Mouse (Mus musculus): Measurements from ENCODE around the gene Celf2. TPM values are rescaled to one million over a fixed set of nuclear protein-coding genes. Genes with fewer than 3 reads are reported as not detected.

Gene Celf2
- total RNA-seq, 4 experiments from 2014 or later: 60.0 to 64.8 (median 63.1) TPM

DNA sequence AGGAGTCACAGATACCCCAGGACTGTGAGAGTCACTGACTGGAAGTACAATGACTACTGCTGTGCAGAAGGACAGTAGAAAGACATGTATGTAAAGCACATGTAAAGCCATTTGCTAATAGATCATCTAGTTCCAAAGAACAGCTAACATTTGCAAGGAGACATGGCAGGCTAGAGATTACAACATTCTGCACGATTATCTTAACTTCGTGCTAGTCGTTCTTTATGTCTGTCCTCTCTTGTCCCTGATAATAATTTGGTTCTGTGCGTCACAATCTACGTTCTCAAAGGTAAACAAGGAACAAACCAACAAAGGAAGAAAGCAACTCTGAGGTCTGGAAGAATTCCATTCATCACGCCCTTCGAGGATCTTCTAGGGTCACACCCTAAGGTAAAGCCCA is 805.0 kb downstream of the Celf2 start:
- DNase-seq (ENCODE audit: low spot score): no peak

DNA sequence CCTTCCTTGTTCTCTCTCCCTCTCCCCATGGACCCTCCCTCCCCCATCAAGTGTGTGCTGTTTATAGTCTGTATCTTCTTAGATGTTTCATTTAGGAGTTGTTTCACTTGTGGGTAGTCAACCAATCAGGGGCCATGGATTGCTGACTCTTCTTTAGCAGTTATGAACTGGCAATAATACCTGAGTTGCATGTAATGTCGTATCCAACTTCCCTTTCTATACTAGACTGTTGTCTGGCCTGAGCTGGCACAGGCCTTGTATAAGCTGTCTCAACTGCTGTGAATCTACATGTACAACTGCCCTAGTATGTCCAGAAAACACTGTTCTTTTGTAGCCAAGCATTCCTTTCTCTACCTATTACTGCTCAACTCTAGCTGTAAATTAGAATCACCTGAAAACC is 813.0 kb downstream of the Celf2 start:
- no peak for DNase-seq (ENCODE audit: low spot score)

DNA sequence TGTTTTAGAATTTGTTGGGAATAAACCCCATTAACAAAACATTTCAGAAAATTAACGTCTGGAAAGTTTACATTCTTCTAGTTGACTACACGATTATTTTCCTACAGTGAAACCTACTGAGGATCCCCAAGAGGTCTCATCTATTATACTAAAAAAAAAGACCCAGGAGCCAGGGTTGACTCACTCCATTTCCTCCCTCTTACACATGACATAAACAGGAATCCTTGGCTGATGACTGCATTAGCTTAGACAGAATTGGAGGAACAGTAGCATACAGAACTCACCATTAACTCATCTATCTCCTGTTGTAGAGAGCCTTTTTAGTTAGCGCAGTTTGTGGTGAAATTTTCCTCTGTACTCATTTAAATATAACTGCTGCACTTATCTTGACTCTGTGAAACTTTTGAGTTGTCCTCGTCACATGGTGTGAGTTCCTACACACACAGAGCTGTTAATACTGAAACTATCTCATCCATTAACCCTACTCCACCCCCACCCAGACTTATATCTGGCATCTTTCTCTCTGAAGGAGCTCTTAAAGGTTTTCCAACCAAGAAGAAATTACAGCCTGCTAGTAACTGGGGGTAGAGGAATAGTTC is 813.9 kb downstream of the Celf2 start:
- DNase-seq (ENCODE audit: low spot score): no peak

DNA sequence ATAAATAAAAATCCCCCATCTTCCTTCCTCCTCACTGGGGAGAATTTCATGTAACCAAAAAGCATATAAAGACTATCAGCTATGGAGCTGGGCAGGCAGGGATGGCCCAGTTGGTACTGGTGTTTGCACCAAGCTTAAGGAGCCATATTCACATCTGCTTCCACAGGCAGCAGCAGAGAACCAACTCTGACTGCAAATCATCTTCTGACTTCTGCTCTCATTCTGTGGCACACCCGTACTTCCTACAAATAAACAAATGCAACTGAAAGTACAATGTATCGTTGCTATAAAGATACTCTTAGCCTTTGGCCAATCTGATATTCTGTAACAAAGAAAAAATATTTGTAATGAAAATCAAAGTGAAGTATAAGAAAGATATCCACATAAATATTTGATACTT is 819.7 kb downstream of the Celf2 start:
- DNase-seq (ENCODE audit: low spot score): no peak

DNA sequence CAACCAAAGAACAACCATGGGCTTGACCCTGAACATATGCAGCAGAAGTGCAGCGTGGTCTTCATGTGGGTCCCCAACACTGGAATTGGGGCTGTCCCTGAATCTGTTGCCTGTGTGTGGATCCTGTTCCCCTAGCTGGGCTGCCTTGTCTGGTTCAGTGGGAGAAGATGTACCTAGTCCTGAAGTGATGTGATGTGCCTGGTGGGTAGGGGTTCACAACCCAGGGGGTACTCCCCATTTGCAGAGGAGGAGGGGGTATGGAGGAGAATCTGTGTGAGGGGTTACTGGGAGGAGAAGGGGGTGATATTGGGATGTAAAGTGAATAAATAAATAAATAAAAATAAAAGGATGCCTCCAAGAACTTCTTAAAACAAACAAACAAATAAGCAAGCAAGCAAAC is 831.1 kb downstream of the Celf2 start:
- no peak for DNase-seq (ENCODE audit: low spot score)

DNA sequence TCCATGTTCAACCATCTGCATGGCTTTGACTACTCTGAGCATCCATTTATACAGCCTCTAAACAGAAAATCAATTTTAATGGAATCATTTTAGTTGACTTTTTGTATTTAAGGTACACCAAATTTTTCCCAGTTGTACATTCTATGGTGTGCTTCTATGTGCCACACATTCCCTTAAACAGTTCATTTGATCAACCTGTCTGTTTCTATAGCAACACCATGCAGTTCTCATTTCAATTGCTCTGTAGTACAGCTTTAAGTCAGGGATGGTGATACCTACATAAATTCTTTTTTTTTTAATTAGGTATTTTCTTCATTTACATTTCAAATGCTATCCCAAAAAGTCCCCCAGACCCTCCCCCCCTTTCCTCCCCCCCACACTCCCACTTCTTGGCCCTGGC is 831.9 kb downstream of the Celf2 start:
- DNase-seq (ENCODE audit: low spot score): no peak

DNA sequence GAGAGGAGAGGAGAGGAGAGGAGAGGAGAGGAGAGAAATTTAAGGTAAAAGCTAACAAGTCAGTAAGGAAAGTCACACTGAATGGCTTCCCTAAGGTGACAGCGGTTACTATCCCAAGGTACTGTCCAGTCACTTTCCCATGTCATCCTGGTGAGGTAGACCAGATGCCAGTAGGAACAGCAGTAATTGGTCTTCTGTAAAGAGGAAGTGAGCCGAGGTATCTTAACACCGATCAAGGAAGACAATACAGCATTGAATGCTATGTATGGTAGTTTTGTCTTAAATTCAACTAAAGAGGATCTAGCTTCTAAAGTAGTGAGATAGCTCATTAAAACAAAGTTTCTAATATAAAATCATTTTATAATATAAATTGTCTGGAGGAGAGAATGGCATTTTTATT is 835.0 kb downstream of the Celf2 start:
- DNase-seq (ENCODE audit: low spot score): no peak

DNA sequence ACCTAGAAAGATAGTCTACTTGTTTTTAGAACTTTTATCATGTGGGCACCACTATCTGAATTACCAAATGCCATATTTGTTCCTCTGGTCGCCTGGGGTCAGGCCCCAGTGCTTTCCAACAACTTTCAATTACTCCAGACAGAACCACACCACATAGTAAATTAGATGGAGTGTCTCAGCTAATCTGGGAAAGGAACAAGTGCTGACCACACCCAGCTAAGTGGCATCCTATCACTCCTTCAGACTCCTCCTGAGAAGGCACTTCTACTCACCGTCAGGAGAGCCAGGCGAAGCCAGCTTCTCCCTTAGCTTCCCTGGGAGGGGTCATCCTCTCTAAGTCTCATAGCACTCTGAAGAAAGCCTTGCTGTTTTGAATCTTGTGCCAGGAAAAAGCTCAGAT is 835.9 kb downstream of the Celf2 start:
- no peak for DNase-seq (ENCODE audit: low spot score)

DNA sequence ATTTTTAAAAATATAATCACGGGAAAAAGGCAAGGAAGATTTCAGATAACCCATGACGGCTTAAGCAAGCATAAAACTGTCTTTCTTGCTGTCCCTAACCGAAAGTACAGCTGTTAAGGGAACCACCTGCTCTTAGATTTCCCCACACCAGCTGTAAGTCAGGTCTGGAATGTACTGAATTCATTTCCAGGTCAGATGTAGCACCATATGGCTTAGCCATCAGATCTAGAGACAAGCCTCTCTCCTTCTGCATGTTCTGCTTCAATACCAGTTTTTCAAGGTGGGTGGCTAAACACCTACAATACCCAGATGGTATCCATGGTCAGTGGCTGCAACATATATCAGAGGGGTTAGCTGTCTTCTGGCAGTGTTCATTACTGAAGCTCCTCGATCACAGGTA is 841.8 kb downstream of the Celf2 start:
- DNase-seq (ENCODE audit: low spot score): no peak

DNA sequence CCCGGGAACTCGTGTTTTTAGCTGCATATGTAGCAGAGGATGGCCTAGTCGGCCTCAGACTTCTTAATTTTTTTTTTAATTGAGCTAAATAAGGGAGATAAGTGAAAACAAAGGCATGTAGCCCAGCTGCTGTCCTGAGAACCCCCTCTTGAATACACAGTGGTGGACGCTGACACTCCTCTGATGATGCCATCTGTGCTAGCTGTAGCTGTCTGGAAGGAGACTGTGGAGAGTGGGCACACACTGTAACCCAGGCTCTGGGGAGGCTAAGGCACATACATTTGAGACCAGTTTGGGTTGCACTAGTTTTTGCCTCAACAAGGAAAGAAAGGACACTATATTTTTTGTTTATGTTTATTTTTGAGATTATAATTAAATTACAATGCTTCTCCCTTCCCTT is 849.5 kb downstream of the Celf2 start:
- no peak for DNase-seq (ENCODE audit: low spot score)

DNA sequence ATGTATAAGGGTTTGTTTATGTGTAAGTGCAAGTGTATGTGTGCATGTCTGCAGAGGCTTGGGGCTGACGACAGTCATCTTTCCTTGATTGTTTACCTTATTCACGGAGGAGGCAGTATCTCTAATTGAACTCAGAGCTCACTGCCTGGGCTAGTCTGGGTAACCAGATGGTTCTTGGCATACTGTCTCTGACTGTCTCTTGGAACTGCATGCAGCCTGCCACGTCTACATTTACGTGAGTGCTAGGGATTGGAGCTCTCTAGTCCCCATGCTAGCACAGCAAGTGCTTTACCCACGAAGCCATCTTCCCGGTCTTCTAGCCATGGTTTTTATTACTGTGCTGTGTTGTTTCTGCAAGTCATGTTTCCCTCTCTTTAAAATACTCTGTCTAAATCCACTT is 855.6 kb downstream of the Celf2 start:
- no peak for DNase-seq (ENCODE audit: low spot score)

DNA sequence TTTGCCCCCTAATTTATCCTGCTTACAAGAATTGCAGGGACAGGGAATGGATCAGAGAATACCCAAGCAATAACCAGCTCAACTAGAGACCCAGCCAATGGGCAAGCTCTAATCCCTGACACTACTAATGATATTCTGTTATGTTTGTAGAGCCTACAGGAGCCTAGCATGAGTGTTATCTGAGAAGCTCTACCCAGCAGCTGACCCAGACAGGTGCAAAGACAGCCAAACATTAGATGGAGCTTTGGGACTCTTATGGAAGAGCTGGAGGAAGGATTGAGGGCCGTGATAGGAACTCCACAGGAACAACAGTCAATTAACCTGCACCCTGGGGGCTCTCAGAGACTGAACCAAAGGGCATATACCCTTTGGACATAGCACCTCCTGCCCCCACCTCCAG is 857.7 kb downstream of the Celf2 start:
- DNase-seq (ENCODE audit: low spot score): no peak

DNA sequence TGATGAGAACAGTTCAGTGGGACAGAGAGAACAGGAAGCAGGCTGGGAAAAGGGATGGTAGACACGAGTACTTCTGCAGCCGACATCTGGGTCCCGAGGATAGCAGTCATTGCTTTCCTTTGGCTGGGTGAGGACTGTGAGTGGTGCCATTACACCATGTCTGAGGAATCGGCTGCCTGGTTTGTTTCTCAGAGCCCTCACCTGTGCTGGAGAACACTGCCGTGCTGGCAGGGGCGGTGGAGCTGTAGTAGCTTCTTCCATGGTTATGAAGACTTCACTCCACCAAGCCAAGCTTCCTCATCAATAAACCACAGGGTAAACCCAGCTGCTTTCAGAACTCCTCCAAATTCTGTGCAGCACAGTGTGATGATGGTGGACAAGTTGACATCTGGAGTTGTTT is 860.5 kb downstream of the Celf2 start:
- DNase-seq (ENCODE audit: low spot score): no peak

DNA sequence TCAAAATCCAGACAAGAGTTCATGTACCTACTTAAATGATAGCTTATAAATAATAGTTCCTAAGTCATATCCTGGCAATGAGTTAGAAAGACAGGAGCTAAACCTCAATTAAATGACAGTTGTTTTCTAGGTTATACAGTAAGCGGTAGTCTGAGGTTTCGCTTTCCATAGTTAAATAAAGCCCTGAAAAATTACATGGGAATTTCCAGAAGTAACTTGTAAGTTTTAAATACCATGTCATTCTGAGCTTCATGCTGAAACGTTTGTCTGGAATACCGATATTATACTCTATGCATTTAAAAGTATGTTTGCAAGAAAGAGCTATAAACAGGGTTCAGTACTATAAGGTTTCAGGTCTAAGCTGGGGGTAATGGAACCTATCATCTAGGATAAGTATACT is 862.3 kb downstream of the Celf2 start:
- DNase-seq (ENCODE audit: low spot score): no peak

DNA sequence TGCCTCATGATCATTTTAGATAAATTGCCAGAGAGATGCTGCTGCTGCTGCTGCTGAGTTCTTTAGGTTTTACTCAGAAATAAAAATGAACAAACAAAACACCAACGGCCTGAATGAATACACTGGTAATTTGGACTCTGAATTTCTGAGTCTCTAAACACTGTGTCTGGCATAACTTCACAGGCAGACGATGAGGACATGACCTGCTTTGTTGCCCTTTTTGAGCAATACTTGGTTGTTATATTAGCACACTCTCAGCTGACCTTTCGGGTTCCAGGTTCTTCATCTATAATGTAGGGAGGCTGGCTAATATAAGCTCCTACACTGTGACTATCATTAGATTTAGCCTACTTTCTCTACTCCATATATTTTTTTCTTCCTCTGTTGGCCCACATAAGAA is 863.0 kb downstream of the Celf2 start:
- DNase-seq (ENCODE audit: low spot score): no peak

DNA sequence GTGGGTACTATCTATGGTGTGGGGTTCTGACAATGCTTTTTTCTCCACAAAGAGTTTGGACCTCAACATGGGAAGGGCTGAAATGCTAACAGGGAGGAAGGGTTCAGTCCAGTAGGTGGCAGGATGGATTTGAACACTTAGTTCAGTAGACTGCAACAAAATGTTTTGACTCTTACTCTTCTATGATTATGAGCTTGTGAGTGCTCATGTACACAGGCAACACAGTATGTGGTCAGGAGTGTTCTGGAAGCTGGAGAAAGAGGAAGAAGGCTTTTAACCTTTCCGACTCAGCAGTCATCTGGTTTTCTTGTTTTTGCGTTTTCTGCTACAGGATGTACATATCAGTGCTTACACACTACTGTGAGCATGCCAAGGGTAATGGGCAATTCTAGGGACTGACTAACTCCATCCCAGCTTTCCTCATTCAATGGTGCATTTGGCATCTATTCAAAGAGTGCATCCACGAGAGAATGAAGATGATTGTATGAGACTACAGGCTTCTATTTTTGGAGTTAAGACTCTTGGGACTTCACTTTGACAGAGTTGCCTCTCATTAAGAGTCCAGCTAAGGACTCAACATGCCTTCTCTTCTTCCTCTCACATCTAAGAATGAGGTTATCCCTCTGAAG is 867.0 kb downstream of the Celf2 start:
- DNase-seq (ENCODE audit: low spot score): no peak

DNA sequence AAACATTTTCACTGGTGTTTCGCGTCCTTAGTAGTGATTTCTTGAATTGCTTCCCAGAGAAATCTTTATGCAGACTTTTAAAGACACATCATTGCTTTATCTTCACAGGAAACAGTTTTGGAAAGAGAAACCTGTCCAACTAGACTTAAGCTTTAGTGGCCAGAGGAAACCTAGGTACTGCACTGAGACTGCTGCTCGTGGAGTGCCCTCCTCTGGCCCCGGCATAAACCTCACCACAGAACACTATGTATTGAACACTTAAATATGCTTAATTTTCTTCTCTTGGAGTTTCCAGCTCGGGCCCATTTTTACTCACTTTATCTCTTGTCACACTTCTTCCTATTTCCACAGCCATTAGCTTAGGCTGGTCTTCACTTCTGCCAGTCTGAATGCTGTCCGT is 870.0 kb downstream of the Celf2 start:
- no peak for DNase-seq (ENCODE audit: low spot score)

DNA sequence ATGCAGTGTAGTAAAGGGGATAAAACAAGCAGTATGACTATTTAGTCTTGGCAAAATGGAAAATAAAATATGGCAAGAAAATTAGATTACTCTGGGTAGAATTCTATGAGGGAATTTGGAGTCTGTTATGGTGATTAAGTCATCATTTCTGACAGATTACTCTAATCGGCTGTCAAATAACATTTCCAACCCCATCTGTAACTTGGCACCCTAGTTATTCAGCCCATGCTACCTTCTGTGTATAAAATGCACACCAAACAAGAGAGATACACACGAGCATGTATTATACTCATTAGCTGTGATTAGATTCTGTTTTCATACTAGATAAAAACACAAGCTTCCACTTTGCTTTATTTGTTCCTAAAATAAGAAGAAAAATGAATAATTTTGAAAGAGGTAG is 872.2 kb downstream of the Celf2 start:
- DNase-seq (ENCODE audit: low spot score): no peak

DNA sequence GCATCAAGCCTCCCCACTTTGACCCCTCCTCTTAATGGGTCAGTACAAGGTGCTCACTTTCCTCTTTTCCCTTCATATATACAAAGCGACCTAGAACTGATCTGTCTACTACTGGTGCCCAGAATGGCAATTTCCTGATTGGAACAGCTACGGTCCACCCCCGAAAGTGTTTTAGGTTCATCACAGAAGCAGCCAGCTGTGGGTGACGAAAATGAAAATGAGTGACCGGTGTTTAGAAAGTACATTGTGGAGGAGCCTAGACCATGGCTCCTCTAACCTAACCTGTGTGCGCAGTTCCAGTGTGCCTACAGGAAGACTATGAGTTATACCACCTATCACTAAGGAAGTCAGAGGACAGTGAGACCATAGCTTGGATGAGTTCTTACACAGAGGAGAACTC is 874.5 kb downstream of the Celf2 start:
- DNase-seq (ENCODE audit: low spot score): no peak

DNA sequence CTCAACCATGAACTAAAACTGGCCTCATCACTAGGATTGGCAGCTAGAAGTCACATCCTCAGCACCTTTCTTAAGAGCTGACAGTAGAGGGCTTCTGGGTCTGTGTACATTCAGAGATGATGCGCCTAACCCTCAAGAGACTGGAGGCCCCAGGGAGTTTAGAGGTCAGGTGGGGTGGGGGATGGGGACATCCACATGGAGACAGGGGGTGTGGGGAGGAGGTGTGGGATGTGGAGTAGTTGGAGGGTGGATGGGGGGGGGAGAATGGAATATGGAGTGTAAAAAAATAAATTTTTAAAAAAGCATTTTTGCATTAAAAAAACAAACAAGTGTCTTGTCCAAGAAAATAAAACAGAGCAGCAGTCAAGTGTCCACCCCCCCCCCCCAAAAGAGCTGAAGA is 876.2 kb downstream of the Celf2 start:
- DNase-seq (ENCODE audit: low spot score): no peak

DNA sequence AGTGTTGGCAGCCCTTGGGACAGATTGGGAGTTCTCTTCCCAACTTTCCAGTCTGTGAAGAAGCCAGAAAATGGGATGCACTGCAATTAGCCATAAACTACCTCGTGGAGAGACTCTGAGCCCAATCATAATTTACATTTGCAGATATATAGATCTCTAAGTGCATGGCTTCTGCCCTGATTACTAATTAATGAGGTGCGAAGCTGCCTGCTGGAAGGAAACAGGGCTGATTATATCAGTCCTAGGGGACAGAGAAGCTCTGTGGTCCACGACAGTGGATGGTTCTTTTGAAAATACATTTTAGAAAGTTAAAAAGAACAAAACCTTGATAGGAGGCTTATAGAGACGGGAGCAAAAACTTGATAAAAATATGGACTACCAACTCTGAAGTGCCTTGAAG is 885.6 kb downstream of the Celf2 start:
- DNase-seq (ENCODE audit: low spot score): no peak

DNA sequence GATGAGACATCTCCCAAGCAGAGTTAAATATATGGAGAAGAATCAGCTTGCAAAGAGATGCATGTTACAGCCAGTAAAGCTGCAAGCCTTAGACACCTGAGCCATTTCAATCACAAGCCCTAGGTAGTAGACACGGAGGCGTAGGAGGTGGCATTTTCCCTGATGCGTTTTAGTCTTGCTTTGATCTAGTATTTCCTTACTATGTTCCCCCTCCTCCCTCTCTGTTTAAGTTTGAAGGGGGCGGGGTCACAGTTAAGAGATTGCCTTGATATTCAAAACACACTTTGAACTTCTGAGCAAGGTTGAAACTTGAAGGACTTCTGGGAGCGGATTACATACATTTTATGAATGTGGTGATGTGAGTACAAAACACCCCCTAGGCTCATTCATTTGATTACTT is 887.3 kb downstream of the Celf2 start:
- DNase-seq (ENCODE audit: low spot score): no peak

DNA sequence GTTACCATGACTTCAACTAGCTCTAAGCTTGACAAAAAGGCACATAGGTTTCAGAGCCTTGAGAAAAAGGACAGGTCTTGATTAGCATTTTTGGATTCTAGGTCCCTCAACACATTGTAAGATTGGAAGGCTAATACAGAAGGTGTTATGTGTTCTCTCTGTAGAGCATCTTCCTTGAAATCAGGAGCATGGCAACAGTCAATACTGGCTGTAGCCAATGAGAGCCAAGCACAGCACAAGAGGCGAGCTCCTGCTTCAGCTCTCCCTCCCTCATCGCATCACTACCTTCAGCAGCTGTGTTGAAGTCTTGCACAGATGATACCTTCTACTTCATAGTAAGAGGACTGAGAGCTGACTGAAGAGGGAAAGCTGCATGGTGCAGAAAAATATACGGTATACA is 890.5 kb downstream of the Celf2 start:
- DNase-seq (ENCODE audit: low spot score): no peak

DNA sequence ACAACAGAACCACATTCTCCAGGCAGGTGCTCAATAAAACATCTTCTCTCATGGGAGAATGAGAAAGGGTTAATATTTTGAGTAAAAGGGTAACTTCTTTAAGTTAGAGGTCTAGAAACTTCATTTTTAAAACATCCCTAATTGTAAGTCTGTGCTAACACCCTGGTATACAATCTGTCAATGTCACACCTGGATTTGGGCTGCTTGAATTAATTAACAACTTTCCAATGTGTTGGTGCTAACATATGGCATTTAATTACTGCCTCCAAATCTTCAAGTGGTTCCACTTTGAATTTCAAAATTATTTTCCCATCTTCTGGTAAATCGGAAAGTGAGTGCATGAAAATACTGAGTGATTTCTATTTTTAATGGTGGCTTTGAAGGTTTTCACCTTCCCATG is 890.9 kb downstream of the Celf2 start:
- no peak for DNase-seq (ENCODE audit: low spot score)
